16 mouse cellular contexts compared by ENCODE assay signal in the genomic region with DNA sequence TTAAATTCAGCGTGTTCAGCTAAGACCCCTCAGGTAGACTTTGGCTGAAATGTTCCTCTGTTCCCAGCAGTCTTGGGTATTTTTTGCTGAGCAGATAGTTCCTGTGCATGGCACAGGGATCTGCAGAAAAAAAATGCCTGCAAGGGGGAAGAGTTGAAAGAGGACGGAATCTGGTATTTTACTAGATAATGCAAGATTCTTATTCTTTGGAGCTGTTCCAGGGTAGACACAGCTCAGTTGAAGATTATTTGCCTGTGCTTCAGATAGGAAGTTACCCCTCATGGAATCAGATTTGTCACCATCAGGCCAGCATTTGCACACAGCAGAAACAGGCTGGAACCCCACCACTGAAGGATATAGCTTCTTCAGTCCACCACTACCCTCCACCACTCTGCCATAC. TPM values are rescaled to one million over a fixed set of nuclear protein-coding genes. Genes with fewer than 3 reads are reported as not detected.
DNase-seq lines count a peak whose midpoint lies in the region; ATAC-seq and TF ChIP-seq lines count a peak whose summit lies in the region.
"Had no signal": no experiment of that assay in that cellular context is flagged by ENCODE, and none has a peak within 500 bp of the region (broad histone marks: within the 10 kb centered on the region; RNA-seq: fewer than 3 reads in every experiment).

No protein-coding gene starts in this region.

- H3K9me3 ChIP-seq in kidney, embryonic 16.5 days (ENCODE audit: low read length): no peaks in the 10 kb centered on the region
- H3K9me3 ChIP-seq in stomach, embryonic 14.5 days (ENCODE audit: control insufficient read depth, low read depth, low read length): no peaks in the 10 kb centered on the region
- no peaks in the 10 kb centered on the region for H3K9me3 ChIP-seq in stomach, postnatal 0 days (ENCODE audit: control insufficient read depth, low read length)
- H3K9me3 ChIP-seq in stomach, embryonic 16.5 days (replicated peaks; ENCODE audit: control insufficient read depth, low read length): no peaks in the 10 kb centered on the region
- H3K9me3 ChIP-seq: hindbrain, embryonic 10.5 days; midbrain, embryonic 12.5 days had no signal

- ATAC-seq in kidney, embryonic 16.5 days (ENCODE audit: low FRiP score, low TSS enrichment): no peak
- ATAC-seq in stomach, embryonic 14.5 days (ENCODE audit: insufficient number of reproducible peaks, insufficient read depth, low FRiP score, low read depth): no peak
- no peak for ATAC-seq in stomach, postnatal 0 days (ENCODE audit: low FRiP score, low TSS enrichment)
- ATAC-seq in stomach, embryonic 16.5 days (ENCODE audit: insufficient read depth, low FRiP score): no peak
- ATAC-seq: forebrain, postnatal 0 days; inflammation-experienced regulatory T-cells, adult 6 months had no signal

- intact Hi-C loops in gastrocnemius, adult 2 months (cut with DNase I): no loop called here

- no peak for DNase-seq in gastrocnemius, adult 2 months
- no peak for DNase-seq in gastrocnemius, postnatal 25 days
- no peak for DNase-seq in kidney, postnatal 25 days
- no peak for DNase-seq in stomach, postnatal 0 days (ENCODE audit: low spot score)
- no peak for DNase-seq in ovary, adult 18-20 months (ENCODE audit: low spot score)
- DNase-seq: cerebellum, adult 11-12 months; forebrain, postnatal 0 days; lung, postnatal 14 days had no signal

- no peak for TF ChIP-seq CTCF in gastrocnemius, adult 2 months (IDR thresholded peaks at IDR 0.05)
- no peak for TF ChIP-seq CTCF in stomach, postnatal 0 days (IDR thresholded peaks at IDR 0.05; ENCODE audit: low read depth)

- peak overlapping the region; percentile 90; the same call in 1 of the 2 replicates for H3K27ac ChIP-seq in gastrocnemius, adult 2 months
- H3K27ac ChIP-seq in kidney, embryonic 16.5 days (ENCODE audit: low read length): peak overlapping the region; percentile 91; the same call in 1 of the 2 replicates
- H3K27ac ChIP-seq in stomach, embryonic 14.5 days (ENCODE audit: low read length): peak overlapping the region; percentile 89; the same call in 1 of the 2 replicates
- H3K27ac ChIP-seq in stomach, postnatal 0 days (replicated peaks): no peak overlapping the region
- H3K27ac ChIP-seq in stomach, embryonic 16.5 days (ENCODE audit: low read length): peak overlapping the region; percentile 91; the same call in 1 of the 2 replicates

- H3K4me2 ChIP-seq in kidney, embryonic 16.5 days (replicated peaks; ENCODE audit: low read depth, low read length): no peak overlapping the region
- H3K4me2 ChIP-seq in stomach, embryonic 14.5 days (replicated peaks; ENCODE audit: low read depth, low read length): no peak overlapping the region
- H3K4me2 ChIP-seq in stomach, postnatal 0 days (replicated peaks; ENCODE audit: low read depth): no peak overlapping the region
- H3K4me2 ChIP-seq in stomach, embryonic 16.5 days (ENCODE audit: low read depth, low read length): no peak overlapping the region

- H3K27me3 ChIP-seq in kidney, embryonic 16.5 days (ENCODE audit: insufficient read depth, low read length): no peaks in the 10 kb centered on the region
- no peaks in the 10 kb centered on the region for H3K27me3 ChIP-seq in stomach, embryonic 14.5 days (ENCODE audit: control insufficient read depth, insufficient read depth, low read length)
- H3K27me3 ChIP-seq in stomach, postnatal 0 days (ENCODE audit: control insufficient read depth, insufficient read depth, low read length): no peaks in the 10 kb centered on the region
- no peaks in the 10 kb centered on the region for H3K27me3 ChIP-seq in stomach, embryonic 16.5 days (ENCODE audit: control insufficient read depth, insufficient read depth, low read length)
- H3K27me3 ChIP-seq: midbrain, embryonic 12.5 days had no signal

- peaks cover 19% of the 10 kb centered on the region for H3K4me1 ChIP-seq in kidney, embryonic 16.5 days (ENCODE audit: insufficient read depth, low read length)
- peaks cover 9% of the 10 kb centered on the region; the same call in 1 of the 2 replicates for H3K4me1 ChIP-seq in stomach, embryonic 14.5 days (ENCODE audit: control insufficient read depth, insufficient read depth, low read length)
- peaks cover 4% of the 10 kb centered on the region; the same call in 1 of the 2 replicates for H3K4me1 ChIP-seq in stomach, postnatal 0 days (replicated peaks; ENCODE audit: control insufficient read depth, insufficient read depth)
- peaks cover 15% of the 10 kb centered on the region for H3K4me1 ChIP-seq in stomach, embryonic 16.5 days (ENCODE audit: control insufficient read depth, insufficient read depth, low read length)

- WGBS in kidney, embryonic 16.5 days: 83% methylated on average over 2 of the region's 2 CpGs
- 74% methylated on average over 2 of the region's 2 CpGs for WGBS in stomach, embryonic 14.5 days
- 80% methylated on average over 2 of the region's 2 CpGs for WGBS in stomach, postnatal 0 days
- WGBS in stomach, embryonic 16.5 days: 73% methylated on average over 2 of the region's 2 CpGs

- no peak for TF ChIP-seq EP300 in stomach, postnatal 0 days (optimal IDR thresholded peaks at IDR 0.05)

- H3K4me3 ChIP-seq in gastrocnemius, adult 2 months: no peak overlapping the region
- H3K4me3 ChIP-seq in kidney, embryonic 16.5 days (ENCODE audit: low read length): no peak overlapping the region
- no peak overlapping the region for H3K4me3 ChIP-seq in stomach, embryonic 14.5 days (ENCODE audit: low read depth, low read length)
- no peak overlapping the region for H3K4me3 ChIP-seq in stomach, postnatal 0 days (ENCODE audit: low read depth, low read length)
- H3K4me3 ChIP-seq in stomach, embryonic 16.5 days (replicated peaks; ENCODE audit: low read length): no peak overlapping the region

- peaks cover 23% of the 10 kb centered on the region for H3K36me3 ChIP-seq in kidney, embryonic 16.5 days (ENCODE audit: insufficient read depth, low read length)
- peaks cover 15% of the 10 kb centered on the region for H3K36me3 ChIP-seq in stomach, embryonic 14.5 days (ENCODE audit: control insufficient read depth, insufficient read depth, low read length)
- peaks cover 8% of the 10 kb centered on the region for H3K36me3 ChIP-seq in stomach, postnatal 0 days (ENCODE audit: control insufficient read depth, insufficient read depth, low read length)
- peaks cover 18% of the 10 kb centered on the region for H3K36me3 ChIP-seq in stomach, embryonic 16.5 days (ENCODE audit: control insufficient read depth, insufficient read depth, low read length)

- H3K9ac ChIP-seq in kidney, embryonic 16.5 days (replicated peaks; ENCODE audit: low read length): no peak overlapping the region; the same call in 1 of the 2 replicates
- no peak overlapping the region for H3K9ac ChIP-seq in stomach, embryonic 14.5 days (replicated peaks; ENCODE audit: low read depth, low read length)
- no peak overlapping the region for H3K9ac ChIP-seq in stomach, postnatal 0 days (ENCODE audit: low read length)
- no peak overlapping the region for H3K9ac ChIP-seq in stomach, embryonic 16.5 days (ENCODE audit: low read length)

RNA-seq across cellular contexts. Expression of a gene that starts 1.3 kb away (rescaled TPM):
- total RNA-seq in gastrocnemius, adult 2 months (2021): 1 to 10 TPM; 2.7 to 2.9 TPM
- total RNA-seq in gastrocnemius, postnatal 25 days (2021): 1 to 10 TPM; 3.2 to 4.5 TPM
- 62.5 and 65.0 TPM in 2 replicates for polyA plus RNA-seq in kidney, embryonic 16.5 days (2015; fragmentation: Nextera tagmentation; extraction: Ambion mirVana)
- polyA plus RNA-seq in stomach, embryonic 14.5 days (2014; fragmentation: Nextera tagmentation; extraction: Ambion mirVana): 47.4 and 47.7 TPM in 2 replicates
- polyA plus RNA-seq in stomach, postnatal 0 days (2015; fragmentation: Nextera tagmentation; extraction: Ambion mirVana): 14.5 and 15.4 TPM in 2 replicates
- polyA plus RNA-seq in stomach, embryonic 16.5 days (2015; fragmentation: Nextera tagmentation; extraction: Ambion mirVana): 41.0 and 48.8 TPM in 2 replicates

RNA-seq across cellular contexts. Expression of a gene that starts 9.4 kb away (rescaled TPM):
- total RNA-seq in gastrocnemius, adult 2 months (2021): 1 to 10 TPM; 3.4 to 7.0 TPM
- total RNA-seq in gastrocnemius, postnatal 25 days (2021): 1 to 10 TPM; 5.5 to 7.4 TPM
- 47.1 and 53.8 TPM in 2 replicates for polyA plus RNA-seq in kidney, embryonic 16.5 days (2015; fragmentation: Nextera tagmentation; extraction: Ambion mirVana)
- polyA plus RNA-seq in stomach, embryonic 14.5 days (2014; fragmentation: Nextera tagmentation; extraction: Ambion mirVana): 29.6 and 43.7 TPM in 2 replicates
- 11.3 and 11.9 TPM in 2 replicates for polyA plus RNA-seq in stomach, postnatal 0 days (2015; fragmentation: Nextera tagmentation; extraction: Ambion mirVana)
- 21.9 and 24.3 TPM in 2 replicates for polyA plus RNA-seq in stomach, embryonic 16.5 days (2015; fragmentation: Nextera tagmentation; extraction: Ambion mirVana)

RNA-seq across cellular contexts. Expression of a gene that starts 10.3 kb away (rescaled TPM):
- total RNA-seq in gastrocnemius, adult 2 months (2021): 10 to 100 TPM in 1 of 2 experiments, 1 to 10 TPM in 1; 6.9 to 36.6 TPM
- total RNA-seq in gastrocnemius, postnatal 25 days (2021): 10 to 100 TPM; 41.9 to 52.4 TPM
- polyA plus RNA-seq in kidney, embryonic 16.5 days (2015; fragmentation: Nextera tagmentation; extraction: Ambion mirVana): 164 and 181 TPM in 2 replicates
- polyA plus RNA-seq in stomach, embryonic 14.5 days (2014; fragmentation: Nextera tagmentation; extraction: Ambion mirVana): 367 and 408 TPM in 2 replicates
- polyA plus RNA-seq in stomach, postnatal 0 days (2015; fragmentation: Nextera tagmentation; extraction: Ambion mirVana): 174 and 184 TPM in 2 replicates
- polyA plus RNA-seq in stomach, embryonic 16.5 days (2015; fragmentation: Nextera tagmentation; extraction: Ambion mirVana): 402 and 454 TPM in 2 replicates
- total RNA-seq: common myeloid progenitor, adult 5-6 weeks had no signal
- polyA plus RNA-seq: inflammation-experienced regulatory T-cells, adult 6 months had no signal

RNA-seq across cellular contexts. Expression of a gene that starts 41.6 kb away (rescaled TPM):
- under 1 TPM in 1 of 2 experiments, not detected in 1; 0.11 TPM for total RNA-seq in gastrocnemius, adult 2 months (2021)
- total RNA-seq in gastrocnemius, postnatal 25 days (2021): under 1 TPM; 0.21 to 0.33 TPM
- polyA plus RNA-seq in kidney, embryonic 16.5 days (2015; fragmentation: Nextera tagmentation; extraction: Ambion mirVana): 0.25 and 0.33 TPM in 2 replicates
- polyA plus RNA-seq in stomach, embryonic 14.5 days (2014; fragmentation: Nextera tagmentation; extraction: Ambion mirVana): 1.4 and 1.6 TPM in 2 replicates
- 0.84 and 1.3 TPM in 2 replicates for polyA plus RNA-seq in stomach, postnatal 0 days (2015; fragmentation: Nextera tagmentation; extraction: Ambion mirVana)
- 2.2 and 2.4 TPM in 2 replicates for polyA plus RNA-seq in stomach, embryonic 16.5 days (2015; fragmentation: Nextera tagmentation; extraction: Ambion mirVana)
- total RNA-seq: common myeloid progenitor, adult 5-6 weeks had no signal
- polyA plus RNA-seq: inflammation-experienced regulatory T-cells, adult 6 months; thymus, postnatal 0 days had no signal
